Mouse (Mus musculus): ENCODE data around the gene Msln.

DNA sequence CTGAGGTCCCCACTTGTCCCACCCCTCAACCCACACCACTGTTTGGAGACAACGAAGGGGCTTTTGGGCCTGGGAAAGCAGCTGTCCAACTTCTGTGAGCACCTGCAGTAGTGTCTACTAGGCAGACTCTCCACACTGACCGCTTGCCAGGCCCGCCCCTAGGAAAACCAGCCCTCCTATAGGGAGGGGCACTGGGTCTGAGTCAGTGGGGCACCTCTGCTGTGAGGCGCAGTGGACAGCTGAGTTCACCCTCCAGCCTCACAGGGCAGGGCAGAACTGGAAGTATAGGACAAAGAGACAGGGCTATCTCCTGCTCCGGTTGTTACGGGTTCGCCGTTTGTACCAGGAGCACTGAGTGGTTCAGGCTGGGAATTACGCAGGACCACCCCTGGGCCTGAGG is at the start of gene Msln:
- no peak for TF ChIP-seq CTCF (IDR thresholded peaks at IDR 0.05; ENCODE audit: control insufficient read depth, insufficient read depth, insufficient replicate concordance, low read depth, low read length)
- no peak for TF ChIP-seq POLR2A (IDR thresholded peaks at IDR 0.05; ENCODE audit: control insufficient read depth, low read depth, low read length)

Data from testis, adult 2 months (tissue).